10 mouse cellular contexts compared by ENCODE assay signal in the genomic region with DNA sequence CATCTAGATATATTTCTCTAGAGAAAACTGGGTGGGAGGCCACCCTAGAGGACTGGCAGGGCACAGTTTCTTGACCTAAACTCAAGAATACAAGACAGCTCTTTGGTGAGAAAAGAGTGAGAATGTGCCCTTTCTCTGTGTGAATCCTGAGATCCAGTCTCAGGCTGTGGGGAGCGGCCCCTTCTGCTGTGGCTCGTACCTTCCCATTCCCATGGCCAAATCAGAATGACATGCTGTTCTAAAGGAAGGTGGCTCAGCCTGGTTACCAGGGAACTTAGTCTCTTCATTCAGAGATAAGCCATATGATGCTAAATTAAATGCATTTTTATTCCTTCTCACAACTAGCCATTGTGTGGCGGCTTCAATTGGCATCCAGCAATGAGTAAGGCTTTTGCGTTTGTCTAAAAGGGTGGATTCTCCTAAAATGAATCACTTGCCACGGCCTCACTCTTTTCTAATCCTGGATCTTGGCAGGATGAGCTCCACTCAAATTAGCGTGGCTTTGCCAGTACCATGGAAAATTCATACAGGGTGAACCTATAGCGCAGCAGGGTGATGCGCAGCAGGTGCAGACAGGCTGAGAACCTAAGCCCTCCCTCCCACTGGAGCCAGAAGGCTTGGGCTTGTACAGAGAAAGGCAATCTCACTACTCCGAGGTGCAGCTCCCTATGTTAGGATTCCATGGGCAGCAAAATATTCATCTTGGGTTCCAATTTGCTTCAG.
DNase-seq lines count a peak whose midpoint lies in the region; ATAC-seq lines count a peak whose summit lies in the region.
"Had no signal": no experiment of that assay in that cellular context is flagged by ENCODE, and none has a peak within 500 bp of the region (broad histone marks: within the 10 kb centered on the region; RNA-seq: fewer than 3 reads in every experiment).

No protein-coding gene starts in this region.

- H3K9me3 ChIP-seq in forebrain, embryonic 13.5 days (replicated peaks) = no peaks in the 10 kb centered on the region
- H3K9me3 ChIP-seq: kidney, embryonic 15.5 days had no signal

- H3K4me3 ChIP-seq in forebrain, embryonic 13.5 days = no peak overlapping the region
- H3K4me3 ChIP-seq: kidney, embryonic 15.5 days had no signal

- H3K4me2 ChIP-seq in forebrain, embryonic 13.5 days = peak overlapping the region; percentile 14; the same call in 1 of the 2 replicates
- H3K4me2 ChIP-seq: kidney, embryonic 15.5 days had no signal

- H3K36me3 ChIP-seq in forebrain, embryonic 13.5 days (ENCODE audit: poor library complexity, severe bottlenecking) = no peaks in the 10 kb centered on the region
- H3K36me3 ChIP-seq: kidney, embryonic 15.5 days had no signal

- H3K9ac ChIP-seq in forebrain, embryonic 13.5 days = no peak overlapping the region
- H3K9ac ChIP-seq: kidney, embryonic 15.5 days had no signal

- H3K27ac ChIP-seq in forebrain, embryonic 13.5 days = peak overlapping the region; percentile 76
- H3K27ac ChIP-seq: kidney, embryonic 15.5 days had no signal

- no peaks in the 10 kb centered on the region for H3K27me3 ChIP-seq in forebrain, embryonic 13.5 days
- H3K27me3 ChIP-seq: kidney, embryonic 15.5 days had no signal

- ATAC-seq in forebrain, embryonic 13.5 days = peak; percentile 76

- WGBS in forebrain, embryonic 13.5 days = 15% methylated on average over 9 of the region's 9 CpGs

- intact Hi-C loops in left cerebral cortex, postnatal 4 days (cut with DNase I) = no loop called here

- DNase-seq in cerebellum, adult 11 months = peak; percentile 12
- no peak for DNase-seq in cerebellum, adult 11-12 months
- peak; percentile 68 for DNase-seq in Muller cell, postnatal 12 days (ENCODE audit: inconsistent ontology term)
- peak; percentile 17 for DNase-seq in left cerebral cortex, postnatal 4 days
- DNase-seq in urinary bladder, postnatal 36 days (ENCODE audit: low spot score in 2 of 2) = no peak
- no peak for DNase-seq in ovary, postnatal 14 days (ENCODE audit: low spot score)
- no peak for DNase-seq in embryo, embryonic 10 days (ENCODE audit: low spot score)
- DNase-seq: adrenal gland, adult 2 months had no signal

- peaks cover 35% of the 10 kb centered on the region for H3K4me1 ChIP-seq in forebrain, embryonic 13.5 days
- H3K4me1 ChIP-seq: kidney, embryonic 15.5 days had no signal

Comparison
In these comparisons a context has a peak if more than half of its experiments do, and no peak if none do; other contexts are left out.
1. DNase-seq: peak in cerebellum, adult 11 months (single experiment), Muller cell, postnatal 12 days (single experiment) and left cerebral cortex, postnatal 4 days (single experiment); none in cerebellum, adult 11-12 months (single experiment), urinary bladder, postnatal 36 days (0 of 2), ovary, postnatal 14 days (single experiment) and embryo, embryonic 10 days (single experiment).